Mouse (Mus musculus) myocyte (in vitro differentiated cells): Measurements from ENCODE around the gene Ssrp1.
A peak's percentile ranks its signal among the peaks of the same experiment; 100 is the strongest.

Experiments
- CEBPB ChIP-seq: IDR thresholded peaks from 2 replicates; pipeline ENCODE4 v1.6.1; 2011; ENCODE audit warnings: mild to moderate bottlenecking, moderate library complexity; ENCODE audit not compliant: poor library complexity, insufficient read depth, severe bottlenecking
- MYOD1 ChIP-seq, 3 experiments: IDR thresholded peaks; one replicate each; pipeline ENCODE4 v1.6.1; 2011; ENCODE audit warnings: control low read depth in 2 of 3, low read depth in 2 of 3, mild to moderate bottlenecking in 2 of 3, moderate library complexity in 1 of 3; ENCODE audit not compliant: insufficient read length in 2 of 3, control insufficient read depth in 1 of 3
- POLR2A ChIP-seq: IDR thresholded peaks from one replicate; pipeline ENCODE4 v1.6.1; 2011; ENCODE audit warnings: low read depth, mild to moderate bottlenecking, control low read depth, moderate library complexity; ENCODE audit not compliant: insufficient read length
- POLR2AphosphoS2 ChIP-seq: IDR thresholded peaks from one replicate; pipeline ENCODE4 v1.6.1; 2011; ENCODE audit warnings: low read depth, control low read depth; ENCODE audit not compliant: insufficient read length
- REST ChIP-seq: IDR thresholded peaks from one replicate; pipeline ENCODE4 v1.6.1; 2011; ENCODE audit warnings: mild to moderate bottlenecking, control low read depth, moderate library complexity; ENCODE audit not compliant: insufficient read depth, insufficient read length
- TCF12 ChIP-seq: IDR thresholded peaks from one replicate; pipeline ENCODE4 v1.6.1; 2011; ENCODE audit warnings: mild to moderate bottlenecking, control low read depth; ENCODE audit not compliant: poor library complexity, insufficient read depth, severe bottlenecking

- TF ChIP-seq MYOD1 (IDR thresholded peaks at IDR 0.05; ENCODE audit: control insufficient read depth in 1 of 3, insufficient read length in 2 of 3, low read depth in 2 of 3) (peak in 1 of 3 experiments; percentile 33), TCF12 (no peak), POLR2A (peak; percentile 75), REST (no peak), POLR2AphosphoS2 (peak; percentile 86), CEBPB (peak; percentile 82)
Observed at GRCm38 (mm10) chr2:85047596-85048167, 10.6 kb downstream of the Ssrp1 start, which contains the start of gene Tnks1bp1.
